Mouse (Mus musculus) urinary bladder, postnatal 0 days (tissue): ENCODE results near the gene Tcl1b3. TPM values are rescaled to one million over a fixed set of nuclear protein-coding genes. Genes with fewer than 3 reads are reported as not detected.

ENCODE experiments used
- polyA plus RNA-seq: library from polyadenylated mRNA; unstranded; fragments of >200 nt; fragmentation: Nextera tagmentation; extraction: Ambion mirVana; gene quantifications from 2 replicates; pipeline ENCODE4 v1.2.1, GENCODE M21; 2015

Tcl1b3 gene
- not detected in 2 replicates for polyA plus RNA-seq

GRCm38 (mm10) chr12:105190743-105191142 lies at the start of gene Tcl1b3:
Gene Tcl1b3 (plus strand): TSS chr12:105191043.

GRCm38 (mm10) chr12:105145714-105146113 lies 45.1 kb upstream of the Tcl1b3 start, which contains the start of gene Tcl1b2:
Gene Tcl1b2 (plus strand): TSS chr12:105146014.

GRCm38 (mm10) chr12:105159390-105159789 lies 31.5 kb upstream of the Tcl1b3 start, which contains the start of gene Tcl1b1:
Gene Tcl1b1 (plus strand): TSS chr12:105159690.

GRCm38 (mm10) chr12:105176044-105176443 lies 14.8 kb upstream of the Tcl1b3 start, which contains the start of gene Tcl1b5:
Gene Tcl1b5 (plus strand): TSS chr12:105176344.

GRCm38 (mm10) chr12:105201657-105202056 lies 10.8 kb downstream of the Tcl1b3 start, which contains the start of gene Tcl1b4:
Gene Tcl1b4 (plus strand): TSS chr12:105201957.

GRCm38 (mm10) chr12:105222601-105223319 lies 31.9 kb downstream of the Tcl1b3 start, which contains the start of gene Tcl1:
Gene Tcl1 (minus strand): TSS chr12:105222793.

Other genes starting within 250 kb of the Tcl1b3 start
- 2.9 and 3.6 TPM in 2 replicates for gene Syne3, start 181.2 kb upstream of the Tcl1b3 start, polyA plus RNA-seq
- gene Glrx5, start 158.4 kb upstream of the Tcl1b3 start, polyA plus RNA-seq = 111 and 113 TPM in 2 replicates
- not detected in 2 replicates for gene Tcl1b2, start 45.0 kb upstream of the Tcl1b3 start, polyA plus RNA-seq
- gene Tcl1b1, start 31.4 kb upstream of the Tcl1b3 start, polyA plus RNA-seq = not detected in 2 replicates
- gene Tcl1b5, start 14.7 kb upstream of the Tcl1b3 start, polyA plus RNA-seq = not detected in 2 replicates
- not detected in 2 replicates for gene Tcl1b4, start 10.9 kb downstream of the Tcl1b3 start, polyA plus RNA-seq
- not detected in 2 replicates for gene Tcl1, start 31.8 kb downstream of the Tcl1b3 start, polyA plus RNA-seq
- gene Tunar, start 142.8 kb downstream of the Tcl1b3 start, polyA plus RNA-seq = not detected in 2 replicates